Mouse (Mus musculus) CD4-positive, CD25-positive, alpha-beta regulatory T cell (primary cell): Measurements from ENCODE around the gene Ear1. TPM values are rescaled to one million over a fixed set of nuclear protein-coding genes. Genes with fewer than 3 reads are reported as not detected.

Source experiments
- polyA plus RNA-seq: library from polyadenylated mRNA; unstranded; fragments of 100-300 nt; shearing (Covaris generic); gene quantifications from one replicate; pipeline ENCODE4 v1.2.1, GENCODE M21; 2017

Ear1 gene
- not detected for polyA plus RNA-seq

GRCm38 (mm10) chr14:43875417-43875816 is at the start of gene Ear1:
Gene Ear1, minus strand, starts transcription at chr14:43875517.

GRCm38 (mm10) chr14:43924688-43925403 is 49.5 kb upstream of the Ear1 start, which contains the start of gene Gm8113:
Gene Gm8113, plus strand, starts transcription at chr14:43925390.

GRCm38 (mm10) chr14:43923459-43923858 is 48.1 kb upstream of the Ear1 start, which contains the start of gene Ear10:
Gene Ear10, minus strand, starts transcription at chr14:43923559.

DNA sequence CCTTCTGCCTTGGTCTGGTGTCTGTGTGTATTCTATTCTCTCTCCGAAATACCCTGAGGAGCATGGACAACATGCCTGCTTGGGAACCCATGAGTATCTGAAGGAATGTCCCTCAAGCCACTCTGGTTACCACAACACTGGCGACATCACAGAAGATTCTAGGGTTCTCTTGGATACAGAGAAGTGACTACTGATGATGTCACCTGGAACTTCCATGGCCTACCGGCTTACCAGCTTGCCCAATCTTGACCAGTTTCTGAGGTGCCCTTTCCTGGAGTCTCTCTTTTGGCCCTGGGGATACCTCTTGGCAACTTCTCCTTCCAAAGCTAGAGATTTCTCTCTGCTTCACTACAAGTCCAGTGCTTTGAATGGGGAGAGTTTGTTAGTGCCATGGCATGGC is 90.7 kb downstream of the Ear1 start, which contains the start of gene Gm8180:
Gene Gm8180, minus strand, starts transcription at position 101 of the 400 bp plus-strand sequence.

Other genes with a start within 250 kb of the Ear1 start
- not detected for gene Gm8165, start 198.3 kb downstream of the Ear1 start, polyA plus RNA-seq
- 1.4 TPM for gene Gm7324, start 177.7 kb downstream of the Ear1 start, polyA plus RNA-seq
- gene Gm16506, start 148.0 kb downstream of the Ear1 start, polyA plus RNA-seq, result not detected
- gene Gm6526, start 127.7 kb downstream of the Ear1 start, polyA plus RNA-seq, result not detected
- gene Gm8180, start 90.8 kb downstream of the Ear1 start, polyA plus RNA-seq, result not detected
- not detected for gene Ear10, start 48.0 kb upstream of the Ear1 start, polyA plus RNA-seq
- gene Gm8113, start 49.9 kb upstream of the Ear1 start, polyA plus RNA-seq, result 0.17 TPM
- not detected for gene Ang5, start 81.6 kb upstream of the Ear1 start, polyA plus RNA-seq
- gene Ang6, start 126.8 kb upstream of the Ear1 start, polyA plus RNA-seq, result not detected
- gene Ear2, start 227.1 kb upstream of the Ear1 start, polyA plus RNA-seq, result 0.50 TPM
- gene Gm3327, start 248.3 kb upstream of the Ear1 start, polyA plus RNA-seq, result not detected